Mouse (Mus musculus) kidney, embryonic 15.5 days (tissue): Measurements from ENCODE around the gene Gskip. TPM values are rescaled to one million over a fixed set of nuclear protein-coding genes. Genes with fewer than 3 reads are reported as not detected.

ENCODE experiments used
- ATAC-seq: fragments of 200-750 bp; cut with Nextera tagmentation; replicated peaks from 2 replicates; pipeline ENCODE4 v1.8.0; 2017; ENCODE audit warnings: moderate TSS enrichment; ENCODE audit not compliant: low FRiP score
- H3K27ac ChIP-seq: fragments of 300-500 bp; sonication (generic); 2 replicates; pipeline ENCODE4 v1.5.1; 2015; ENCODE audit warnings: mild to moderate bottlenecking, inconsistent platforms
- H3K27me3 ChIP-seq: fragments of 300-500 bp; sonication (generic); 2 replicates; pipeline ENCODE4 v1.6.1; 2015; ENCODE audit warnings: inconsistent platforms
- H3K36me3 ChIP-seq: fragments of 300-500 bp; sonication (generic); 2 replicates; pipeline ENCODE4 v1.6.1; 2015; ENCODE audit warnings: inconsistent platforms
- H3K4me1 ChIP-seq: fragments of 300-500 bp; sonication (generic); 2 replicates; pipeline ENCODE4 v1.6.1; 2015; ENCODE audit warnings: inconsistent platforms
- H3K4me2 ChIP-seq: fragments of 300-500 bp; sonication (generic); 2 replicates; pipeline ENCODE4 v1.6.1; 2015; ENCODE audit warnings: moderate library complexity, mild to moderate bottlenecking, inconsistent platforms
- H3K4me3 ChIP-seq: fragments of 300-500 bp; sonication (generic); replicated peaks from 2 replicates; pipeline ENCODE4 v1.5.1; 2015; ENCODE audit warnings: mild to moderate bottlenecking, inconsistent platforms
- H3K9ac ChIP-seq: fragments of 300-500 bp; sonication (generic); 2 replicates; pipeline ENCODE4 v1.6.1; 2015; ENCODE audit warnings: mild to moderate bottlenecking, inconsistent platforms
- H3K9me3 ChIP-seq: fragments of 300-500 bp; sonication (generic); replicated peaks from 2 replicates; pipeline ENCODE4 v1.6.1; 2016; ENCODE audit warnings: inconsistent platforms
- WGBS: fragments of 180-500 bp; shearing (Covaris S2); methylation state at CpG from one replicate; pipeline ENCODE4 v1.1.7; 2015; ENCODE audit warnings: mixed read lengths; 5-methylcytosine and 5-hydroxymethylcytosine counted together
- polyA plus RNA-seq: library from polyadenylated mRNA; unstranded; fragments of >200 nt; fragmentation: Nextera tagmentation; extraction: Ambion mirVana; gene quantifications from 2 replicates; pipeline ENCODE4 v1.2.1, GENCODE M21; 2015

Gene Gskip
- polyA plus RNA-seq, 1 experiment from 2014 or later: 28.4 TPM

DNA sequence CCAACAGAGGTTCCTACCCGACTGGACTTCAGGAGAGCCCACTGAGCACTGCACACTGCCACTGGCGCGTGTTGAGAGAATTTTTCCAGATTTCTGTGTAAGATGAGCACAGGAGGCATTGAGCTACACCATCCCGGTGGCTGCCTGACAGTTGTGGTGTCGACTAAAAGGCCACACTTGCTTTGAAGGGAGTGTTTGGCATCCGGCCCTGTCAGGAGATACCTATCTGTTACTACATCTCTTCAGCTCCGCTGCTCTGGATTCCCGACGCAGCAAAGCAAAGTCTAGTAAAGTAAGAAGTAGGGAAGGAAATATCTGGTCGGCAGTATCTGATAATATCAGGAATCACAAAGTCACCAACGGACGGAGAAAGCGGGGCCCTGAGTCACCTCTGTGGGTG lies 4.8 kb downstream of the Gskip start:
- no peaks in the 10 kb centered on the region for H3K27me3 ChIP-seq
- H3K36me3 ChIP-seq: peaks cover 50% of the 10 kb centered on the region
- no peaks in the 10 kb centered on the region for H3K9me3 ChIP-seq
- no peak overlapping the region for H3K27ac ChIP-seq
- no peak for ATAC-seq
- no peak overlapping the region for H3K4me3 ChIP-seq
- H3K9ac ChIP-seq: no peak overlapping the region
- 87% methylated on average over 13 of the region's 13 CpGs for WGBS
- peaks cover 12% of the 10 kb centered on the region for H3K4me1 ChIP-seq
- H3K4me2 ChIP-seq: no peak overlapping the region

DNA sequence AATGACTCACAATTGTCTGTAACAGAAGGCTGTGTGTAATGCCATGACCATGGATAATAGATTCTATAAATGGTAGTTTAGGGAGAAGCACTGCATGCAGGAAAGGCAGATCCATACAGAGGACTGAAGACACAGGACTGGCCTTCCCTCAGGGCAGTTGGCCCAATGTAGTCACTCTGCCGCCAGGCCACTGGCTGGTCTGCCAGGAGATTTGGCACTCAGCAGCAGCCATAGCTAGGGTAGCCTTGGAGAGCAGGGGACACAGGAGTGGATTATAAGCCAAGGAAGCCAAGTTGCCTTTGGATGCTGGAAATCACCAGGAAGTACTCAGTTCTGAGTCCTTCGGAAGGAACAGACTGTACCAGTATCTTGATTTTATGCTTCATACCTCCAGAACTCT lies 9.4 kb downstream of the Gskip start:
- no peaks in the 10 kb centered on the region for H3K9me3 ChIP-seq
- no peaks in the 10 kb centered on the region for H3K4me1 ChIP-seq
- H3K9ac ChIP-seq: no peak overlapping the region
- no peak overlapping the region for H3K4me2 ChIP-seq
- H3K27ac ChIP-seq: no peak overlapping the region
- no peak for ATAC-seq
- WGBS: 96% methylated on average over 2 of the region's 2 CpGs
- H3K27me3 ChIP-seq: no peaks in the 10 kb centered on the region
- H3K4me3 ChIP-seq: no peak overlapping the region
- peaks cover 49% of the 10 kb centered on the region for H3K36me3 ChIP-seq

DNA sequence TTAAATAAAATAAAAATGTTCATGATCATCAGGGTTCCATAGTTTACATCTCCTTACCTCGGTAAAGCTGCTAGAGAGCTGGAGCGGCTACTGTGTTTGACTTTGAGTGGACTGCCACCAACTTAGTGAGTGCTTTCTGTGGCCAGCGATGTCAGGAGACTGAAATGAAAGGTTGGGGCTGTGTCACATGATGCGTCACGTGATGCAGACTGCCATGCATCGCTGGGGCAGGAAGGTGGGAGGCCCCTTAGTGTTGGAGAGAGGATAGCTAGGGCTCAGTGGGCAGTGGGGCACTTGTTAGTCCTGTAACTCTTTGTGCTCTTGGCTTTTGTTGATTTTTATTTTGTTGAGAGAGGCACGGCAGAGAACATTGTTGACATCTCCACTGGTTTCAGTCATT lies 11.2 kb downstream of the Gskip start:
- Histone ChIP-seq H3K4me3 (no peak overlapping the region), H3K27me3 (no peaks in the 10 kb centered on the region), H3K4me2 (no peak overlapping the region), H3K9me3 (no peaks in the 10 kb centered on the region), H3K36me3 (peaks cover 48% of the 10 kb centered on the region), H3K27ac (no peak overlapping the region), H3K9ac (no peak overlapping the region), H3K4me1 (no peaks in the 10 kb centered on the region)
- WGBS: 82% methylated on average over 7 of the region's 7 CpGs
- ATAC-seq: no peak

DNA sequence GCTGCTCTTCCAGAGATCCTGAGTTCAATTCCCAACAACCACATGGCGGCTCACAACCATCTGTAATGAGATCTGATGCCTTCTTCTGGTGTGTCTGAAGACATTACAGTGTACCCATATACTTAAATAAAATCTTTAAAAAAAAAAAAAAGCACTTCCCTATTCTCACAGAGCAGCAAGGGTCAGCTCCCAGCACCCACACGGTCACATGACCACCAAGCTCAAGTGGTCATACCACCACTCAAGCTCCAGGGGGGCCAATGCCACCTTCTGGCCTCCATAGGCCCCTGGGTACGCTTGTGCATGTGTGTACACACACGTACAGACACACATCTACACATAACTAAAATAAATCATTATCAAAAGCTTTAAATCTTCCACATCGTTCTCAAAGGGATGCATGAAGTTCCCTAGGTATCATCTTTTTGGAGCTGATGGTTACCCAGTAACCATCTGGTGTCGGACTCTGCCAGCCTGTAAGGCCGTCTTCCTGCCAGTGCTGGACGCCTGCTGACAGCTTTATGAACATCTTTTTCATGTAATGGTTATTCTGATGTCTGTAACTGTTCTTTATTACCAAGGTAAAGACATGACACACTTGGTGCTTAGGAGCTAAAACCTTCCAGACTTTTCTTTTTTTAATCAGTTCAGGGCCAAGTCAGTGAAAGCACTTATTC lies 12.6 kb downstream of the Gskip start:
- 87% methylated on average over 8 of the region's 8 CpGs for WGBS
- Histone ChIP-seq H3K9ac (no peak overlapping the region), H3K4me1 (no peaks in the 10 kb centered on the region), H3K4me3 (no peak overlapping the region), H3K27ac (no peak overlapping the region), H3K36me3 (peaks cover 47% of the 10 kb centered on the region), H3K27me3 (no peaks in the 10 kb centered on the region), H3K4me2 (no peak overlapping the region), H3K9me3 (no peaks in the 10 kb centered on the region)
- no peak for ATAC-seq

DNA sequence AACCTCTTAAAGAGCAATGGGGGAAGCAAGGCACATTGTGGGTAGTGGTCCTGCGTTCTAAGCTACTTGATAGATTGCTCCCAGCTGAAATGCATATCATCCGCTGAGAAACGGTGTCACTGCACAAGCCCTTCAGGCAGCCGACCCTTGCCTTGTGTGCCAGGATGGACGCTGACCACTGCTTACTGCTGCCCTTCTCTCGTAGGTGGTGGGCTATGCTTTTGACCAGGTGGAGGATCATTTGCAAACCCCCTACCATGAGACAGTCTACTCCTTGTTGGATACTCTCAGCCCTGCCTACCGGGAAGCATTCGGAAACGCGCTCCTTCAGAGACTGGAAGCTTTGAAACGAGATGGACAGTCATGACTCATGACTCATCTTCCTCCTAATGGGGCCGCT lies 15.8 kb downstream of the Gskip start:
- Histone ChIP-seq H3K9me3 (no peaks in the 10 kb centered on the region), H3K4me1 (peaks cover 3% of the 10 kb centered on the region), H3K27ac (no peak overlapping the region), H3K4me3 (no peak overlapping the region), H3K4me2 (no peak overlapping the region), H3K36me3 (peaks cover 28% of the 10 kb centered on the region), H3K27me3 (no peaks in the 10 kb centered on the region), H3K9ac (no peak overlapping the region)
- ATAC-seq: no peak
- WGBS: 89% methylated on average over 12 of the region's 12 CpGs

DNA sequence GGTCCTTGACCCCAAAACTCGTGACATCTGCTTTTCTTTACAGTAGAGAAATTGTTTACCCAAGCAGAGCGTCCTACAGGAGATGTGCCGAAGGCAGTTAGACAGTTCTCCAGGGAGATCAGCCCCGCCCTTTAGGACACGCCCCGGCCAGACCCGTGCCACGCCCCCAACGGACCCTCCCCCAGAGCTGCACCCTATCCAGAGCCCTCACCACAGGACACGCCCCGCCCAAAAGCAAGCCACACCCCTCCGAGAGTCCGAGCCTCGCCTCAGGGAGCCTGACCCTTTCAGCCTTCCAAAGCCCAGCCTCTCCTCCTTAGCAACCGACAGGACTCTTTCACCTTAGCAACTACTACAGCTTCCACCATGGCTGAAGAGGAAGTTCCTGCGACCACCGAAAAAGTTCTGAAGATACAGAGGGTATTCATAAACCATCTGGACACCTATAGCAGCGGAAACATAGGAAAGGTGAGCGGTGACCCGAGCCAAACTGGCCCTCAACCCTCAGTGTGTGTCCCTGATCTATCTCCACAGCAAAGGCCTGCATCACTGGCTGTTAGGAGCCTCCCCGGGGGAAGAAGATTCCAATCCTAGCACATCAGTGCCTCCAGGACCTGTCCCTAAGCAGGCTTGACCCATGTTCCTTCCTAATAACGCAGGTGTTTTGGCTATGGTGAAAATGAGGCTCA lies 21.3 kb downstream of the Gskip start, which contains the start of gene Ak7:
Gene Ak7, plus strand, starts transcription at position 178 of the 689 bp plus-strand sequence.
- WGBS: 11% methylated on average over 22 of the region's 22 CpGs
- Histone ChIP-seq H3K27me3 (no peaks in the 10 kb centered on the region), H3K4me1 (peaks cover 9% of the 10 kb centered on the region), H3K27ac (no peak within 1 kb of the TSS), H3K36me3 (peaks cover 12% of the 10 kb centered on the region), H3K4me3 (peak within 1 kb of the TSS; percentile 20), H3K4me2 (peak within 1 kb of the TSS; percentile 54), H3K9ac (no peak within 1 kb of the TSS), H3K9me3 (no peaks in the 10 kb centered on the region)
- peak; percentile 98 for ATAC-seq

DNA sequence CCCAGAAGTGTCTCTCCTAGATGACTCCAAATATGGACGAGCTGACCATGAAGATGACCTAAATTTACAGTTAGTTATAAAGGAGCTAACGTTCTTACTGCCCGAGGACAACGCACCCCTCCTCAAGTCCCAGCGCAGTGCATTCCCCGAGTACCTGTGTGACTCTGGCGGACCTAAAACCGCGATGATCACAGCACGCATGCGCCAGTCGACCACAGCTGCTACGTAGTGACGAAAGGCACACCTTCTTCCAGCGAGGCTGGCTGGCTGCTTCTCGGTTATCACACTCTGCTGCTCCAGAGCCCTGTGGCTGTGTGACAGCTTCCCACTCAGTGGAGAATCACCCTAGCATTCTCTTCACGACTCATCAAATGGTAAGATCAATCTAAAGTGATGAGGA lies 34.0 kb downstream of the Gskip start:
- H3K27me3 ChIP-seq: no peaks in the 10 kb centered on the region
- peak overlapping the region; percentile 21; the same call in 1 of the 2 replicates for H3K4me2 ChIP-seq
- no peaks in the 10 kb centered on the region for H3K9me3 ChIP-seq
- no peaks in the 10 kb centered on the region for H3K4me1 ChIP-seq
- WGBS: 55% methylated on average over 17 of the region's 17 CpGs
- H3K9ac ChIP-seq: no peak overlapping the region
- no peak overlapping the region for H3K27ac ChIP-seq
- no peak overlapping the region for H3K4me3 ChIP-seq
- no peak for ATAC-seq
- no peaks in the 10 kb centered on the region for H3K36me3 ChIP-seq

DNA sequence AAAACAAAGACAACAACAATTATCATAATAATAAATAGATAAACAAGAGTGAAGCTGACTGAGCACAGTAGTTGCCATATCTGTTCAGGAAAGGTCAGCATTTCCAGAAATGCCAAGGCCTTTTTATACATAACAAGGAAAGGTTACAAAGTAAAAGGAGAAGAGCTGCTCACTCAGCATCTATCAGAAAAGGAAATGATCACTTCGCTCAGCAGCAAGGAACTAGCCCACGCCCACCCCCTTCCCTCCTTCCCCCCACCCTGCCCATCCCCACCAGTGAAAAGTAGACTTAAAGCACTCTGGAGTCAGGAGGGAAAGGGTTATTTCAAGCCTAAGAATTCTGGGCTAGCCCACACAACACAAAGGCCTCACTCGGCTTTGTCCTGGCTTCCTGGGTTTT lies 35.6 kb downstream of the Gskip start:
- no peaks in the 10 kb centered on the region for H3K4me1 ChIP-seq
- no peak for ATAC-seq
- no peak overlapping the region for H3K4me3 ChIP-seq

DNA sequence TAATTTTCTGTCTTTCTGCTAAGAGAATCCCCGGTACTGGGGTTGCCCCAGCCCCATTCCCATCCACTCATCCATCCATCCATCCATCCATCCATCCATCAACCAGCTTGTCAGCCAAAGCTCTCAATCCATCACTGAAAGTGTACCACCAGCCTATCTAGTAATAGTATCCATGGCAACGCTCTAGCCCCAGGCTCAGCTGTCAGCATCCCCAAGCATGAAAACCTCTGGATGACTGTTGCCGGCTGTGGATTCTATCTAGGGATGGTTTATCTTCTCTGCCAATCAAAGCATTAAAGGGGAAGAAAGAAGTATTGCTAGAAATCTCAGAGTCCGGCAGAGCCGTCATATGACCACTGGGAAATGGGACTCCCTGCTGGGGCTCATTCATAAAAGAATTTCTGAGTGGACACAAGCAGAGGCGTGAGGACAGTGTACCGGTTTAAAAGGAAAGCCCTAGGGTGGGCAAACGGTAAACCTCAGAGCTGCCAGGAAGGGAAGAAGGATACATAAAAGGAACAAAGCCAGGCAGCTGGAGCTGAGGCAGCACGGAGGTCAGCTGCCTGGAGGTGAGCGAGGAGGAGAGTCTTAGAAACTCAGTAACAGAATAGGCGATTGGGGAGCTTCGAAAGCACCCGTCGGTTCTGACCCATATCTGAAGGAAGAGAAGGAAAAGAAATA lies 37.0 kb downstream of the Gskip start:
- no peaks in the 10 kb centered on the region for H3K36me3 ChIP-seq
- no peak overlapping the region for H3K4me2 ChIP-seq
- H3K4me3 ChIP-seq: no peak overlapping the region
- no peaks in the 10 kb centered on the region for H3K9me3 ChIP-seq
- H3K9ac ChIP-seq: no peak overlapping the region
- ATAC-seq: no peak
- no peak overlapping the region for H3K27ac ChIP-seq
- H3K27me3 ChIP-seq: no peaks in the 10 kb centered on the region
- WGBS: 68% methylated on average over 14 of the region's 14 CpGs
- H3K4me1 ChIP-seq: no peaks in the 10 kb centered on the region

More for the DNA sequence above, 35.6 kb downstream of the Gskip start:
- H3K9me3 ChIP-seq: no peaks in the 10 kb centered on the region
- WGBS: 67% methylated on average over 3 of the region's 3 CpGs
- H3K27ac ChIP-seq: no peak overlapping the region
- no peaks in the 10 kb centered on the region for H3K36me3 ChIP-seq
- no peaks in the 10 kb centered on the region for H3K27me3 ChIP-seq
- no peak overlapping the region for H3K9ac ChIP-seq
- H3K4me2 ChIP-seq: no peak overlapping the region

DNA sequence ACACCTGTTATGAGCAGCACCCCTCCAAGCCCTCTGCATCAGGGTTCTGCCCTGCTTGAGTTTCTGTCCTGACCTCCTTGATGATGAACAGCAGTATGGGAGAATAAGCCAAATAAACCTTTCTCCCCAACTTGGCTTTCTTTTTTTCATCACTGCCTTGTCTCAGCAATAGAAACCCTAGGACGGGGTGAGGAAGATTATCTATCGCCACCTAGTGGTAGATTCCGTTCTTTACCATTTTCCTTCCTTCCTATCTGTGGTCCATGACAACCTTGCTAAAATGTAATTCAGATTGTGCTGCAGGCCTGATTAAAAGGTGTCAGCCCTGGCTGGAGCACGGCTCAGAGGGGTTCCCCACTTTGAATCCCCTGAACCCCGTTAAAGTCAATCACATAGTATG lies 38.0 kb downstream of the Gskip start:
- H3K27ac ChIP-seq: no peak overlapping the region
- no peak overlapping the region for H3K4me3 ChIP-seq
- H3K36me3 ChIP-seq: no peaks in the 10 kb centered on the region
- H3K4me2 ChIP-seq: no peak overlapping the region
- no peak; the same call in 1 of the 2 replicates for ATAC-seq
- WGBS: 3% methylated on average over 5 of the region's 5 CpGs
- H3K9ac ChIP-seq: no peak overlapping the region
- H3K4me1 ChIP-seq: no peaks in the 10 kb centered on the region
- H3K27me3 ChIP-seq: no peaks in the 10 kb centered on the region
- H3K9me3 ChIP-seq: no peaks in the 10 kb centered on the region

DNA sequence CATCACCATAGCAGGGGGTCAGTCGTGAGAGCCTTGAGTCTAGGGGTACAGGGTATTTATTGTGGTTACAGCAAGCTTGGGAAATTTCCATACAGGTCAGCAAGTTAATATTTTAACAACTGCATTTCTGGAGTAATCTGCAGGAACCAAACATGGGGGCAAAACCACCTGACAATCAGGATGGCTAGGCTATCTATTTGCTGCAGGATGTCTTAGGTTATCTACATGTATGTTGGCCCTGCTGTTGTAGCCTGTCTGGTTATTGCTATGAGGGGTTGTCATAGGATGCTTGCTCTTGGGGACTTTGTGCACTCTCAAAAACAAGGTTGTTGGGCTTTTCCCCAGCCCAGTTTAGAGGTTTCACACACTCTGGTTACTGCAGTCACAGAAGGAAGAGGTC lies 40.0 kb downstream of the Gskip start:
- no peak for ATAC-seq
- no peaks in the 10 kb centered on the region for H3K4me1 ChIP-seq
- H3K27ac ChIP-seq: no peak overlapping the region
- no peaks in the 10 kb centered on the region for H3K27me3 ChIP-seq
- H3K9me3 ChIP-seq: no peaks in the 10 kb centered on the region
- H3K4me3 ChIP-seq: no peak overlapping the region
- no peak overlapping the region for H3K4me2 ChIP-seq
- 36% methylated on average over 1 of the region's 1 CpGs for WGBS
- H3K36me3 ChIP-seq: no peaks in the 10 kb centered on the region
- H3K9ac ChIP-seq: no peak overlapping the region

DNA sequence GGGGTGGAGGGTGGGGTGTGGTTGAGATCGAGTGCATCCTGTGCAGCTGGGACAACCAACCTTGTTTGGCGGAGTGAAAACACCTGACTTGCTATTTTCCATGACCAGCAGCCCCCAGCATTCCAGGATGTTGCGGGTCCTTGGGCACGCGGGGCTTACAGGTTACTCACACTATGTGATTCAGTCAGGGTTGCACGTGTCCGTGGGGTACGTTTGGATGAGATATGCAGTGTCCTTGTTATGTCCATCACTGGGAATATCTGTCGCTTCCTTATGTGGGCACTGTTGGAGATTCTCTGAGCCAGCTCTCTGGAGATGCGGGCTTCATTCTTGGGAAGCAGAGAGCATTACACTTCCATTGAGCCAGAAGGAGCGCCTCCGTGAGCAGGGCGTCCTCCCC lies 41.1 kb downstream of the Gskip start:
- ATAC-seq: no peak
- no peaks in the 10 kb centered on the region for H3K9me3 ChIP-seq
- 78% methylated on average over 13 of the region's 13 CpGs for WGBS
- H3K4me2 ChIP-seq: no peak overlapping the region
- no peaks in the 10 kb centered on the region for H3K36me3 ChIP-seq
- no peak overlapping the region for H3K4me3 ChIP-seq
- no peaks in the 10 kb centered on the region for H3K27me3 ChIP-seq
- no peak overlapping the region for H3K27ac ChIP-seq
- H3K4me1 ChIP-seq: no peaks in the 10 kb centered on the region
- H3K9ac ChIP-seq: no peak overlapping the region
